Mouse (Mus musculus) kidney, embryonic 16.5 days (tissue): ENCODE data around the gene Tmem109. TPM values are rescaled to one million over a fixed set of nuclear protein-coding genes. Genes with fewer than 3 reads are reported as not detected.

Experiments used
- ATAC-seq: fragments of 200-750 bp; cut with Nextera tagmentation; 2 replicates; pipeline ENCODE4 v1.8.0; 2017; ENCODE audit warnings: moderate TSS enrichment; ENCODE audit not compliant: low FRiP score, low TSS enrichment
- H3K27ac ChIP-seq: fragments of 300-500 bp; sonication (generic); 2 replicates; pipeline ENCODE4 v1.5.1; 2014; ENCODE audit warnings: low read length
- H3K27me3 ChIP-seq: fragments of 300-500 bp; sonication (generic); 2 replicates; pipeline ENCODE4 v1.6.1; 2014; ENCODE audit warnings: low read length, control low read depth, mixed read lengths; ENCODE audit not compliant: insufficient read depth
- H3K36me3 ChIP-seq: fragments of 300-500 bp; sonication (generic); 2 replicates; pipeline ENCODE4 v1.6.1; 2014; ENCODE audit warnings: low read length, control low read depth, mixed read lengths; ENCODE audit not compliant: insufficient read depth
- H3K4me1 ChIP-seq: fragments of 300-500 bp; sonication (generic); 2 replicates; pipeline ENCODE4 v1.6.1; 2014; ENCODE audit warnings: low read length, control low read depth, mixed read lengths; ENCODE audit not compliant: insufficient read depth
- H3K4me2 ChIP-seq: fragments of 300-500 bp; sonication (generic); replicated peaks from 2 replicates; pipeline ENCODE4 v1.6.1; 2014; ENCODE audit warnings: low read depth, low read length
- H3K4me3 ChIP-seq: fragments of 300-500 bp; sonication (generic); 2 replicates; pipeline ENCODE4 v1.5.1; 2014; ENCODE audit warnings: mild to moderate bottlenecking, low read length
- H3K9ac ChIP-seq: fragments of 300-500 bp; sonication (generic); replicated peaks from 2 replicates; pipeline ENCODE4 v1.6.1; 2014; ENCODE audit warnings: low read length
- H3K9me3 ChIP-seq: fragments of 300-500 bp; sonication (generic); 2 replicates; pipeline ENCODE4 v1.6.1; 2016; ENCODE audit warnings: low read length, control low read depth
- WGBS: fragments of 180-500 bp; shearing (Covaris S2); extraction: QIAGEN DNeasy Blood & Tissue Kit; methylation state at CpG from one replicate; pipeline ENCODE4 v1.1.7; 2014; 5-methylcytosine and 5-hydroxymethylcytosine counted together
- polyA plus RNA-seq: library from polyadenylated mRNA; unstranded; fragments of >200 nt; fragmentation: Nextera tagmentation; extraction: Ambion mirVana; gene quantifications from 2 replicates; pipeline ENCODE4 v1.2.1, GENCODE M21; 2015

The Tmem109 gene
- polyA plus RNA-seq, 1 experiment from 2014 or later, result 118 TPM

GRCm38 (mm10) chr19:10914870-10915269 lies 33.1 kb upstream of the Tmem109 start:
- Histone ChIP-seq H3K4me1 (peaks cover 4% of the 10 kb centered on the region; the same call in 1 of the 2 replicates), H3K9ac (no peak overlapping the region), H3K4me2 (no peak overlapping the region), H3K27ac (no peak overlapping the region), H3K4me3 (no peak overlapping the region), H3K9me3 (no peaks in the 10 kb centered on the region), H3K27me3 (no peaks in the 10 kb centered on the region), H3K36me3 (no peaks in the 10 kb centered on the region)
- 81% methylated on average over 2 of the region's 2 CpGs for WGBS
- no peak for ATAC-seq

GRCm38 (mm10) chr19:10914291-10914690 lies 32.5 kb upstream of the Tmem109 start:
- no peak overlapping the region for H3K9ac ChIP-seq
- H3K4me2 ChIP-seq, result no peak overlapping the region
- H3K27ac ChIP-seq, result no peak overlapping the region
- H3K9me3 ChIP-seq, result no peaks in the 10 kb centered on the region
- H3K4me1 ChIP-seq, result peaks cover 4% of the 10 kb centered on the region; the same call in 1 of the 2 replicates
- ATAC-seq, result no peak
- no peak overlapping the region for H3K4me3 ChIP-seq
- no peaks in the 10 kb centered on the region for H3K36me3 ChIP-seq
- no peaks in the 10 kb centered on the region for H3K27me3 ChIP-seq
- WGBS, result 46% methylated on average over 7 of the region's 7 CpGs

GRCm38 (mm10) chr19:10909087-10909721 lies 27.4 kb upstream of the Tmem109 start:
- peak; percentile 11; the same call in 1 of the 2 replicates for ATAC-seq
- peaks cover 14% of the 10 kb centered on the region for H3K36me3 ChIP-seq
- H3K27me3 ChIP-seq, result no peaks in the 10 kb centered on the region
- H3K4me3 ChIP-seq, result no peak overlapping the region
- no peak overlapping the region for H3K9ac ChIP-seq
- H3K27ac ChIP-seq, result peak overlapping the region; percentile 80
- H3K4me2 ChIP-seq, result no peak overlapping the region
- WGBS, result 60% methylated on average over 6 of the region's 6 CpGs
- H3K9me3 ChIP-seq, result no peaks in the 10 kb centered on the region
- peaks cover 20% of the 10 kb centered on the region for H3K4me1 ChIP-seq

- no peak overlapping the region for H3K4me3 ChIP-seq
- H3K36me3 ChIP-seq, result peaks cover 22% of the 10 kb centered on the region
- no peaks in the 10 kb centered on the region for H3K27me3 ChIP-seq
- no peak overlapping the region for H3K27ac ChIP-seq
- peaks cover 20% of the 10 kb centered on the region for H3K4me1 ChIP-seq
- no peak overlapping the region for H3K4me2 ChIP-seq
- no peak overlapping the region for H3K9ac ChIP-seq
- H3K9me3 ChIP-seq, result no peaks in the 10 kb centered on the region
- 60% methylated on average over 3 of the region's 3 CpGs for WGBS
- no peak for ATAC-seq
These were observed 26.1 kb upstream of the Tmem109 start for GRCm38 (mm10) chr19:10907891-10908290.

GRCm38 (mm10) chr19:10905728-10906000 lies 23.9 kb upstream of the Tmem109 start:
- H3K4me2 ChIP-seq, result no peak overlapping the region
- WGBS, result 38% methylated on average over 5 of the region's 5 CpGs

GRCm38 (mm10) chr19:10904927-10905727 lies 23.3 kb upstream of the Tmem109 start:
- 30% methylated on average over 7 of the region's 7 CpGs for WGBS
- Histone ChIP-seq H3K9me3 (no peaks in the 10 kb centered on the region), H3K4me1 (peaks cover 20% of the 10 kb centered on the region), H3K27me3 (no peaks in the 10 kb centered on the region), H3K27ac (peak overlapping the region; percentile 91), H3K36me3 (peaks cover 49% of the 10 kb centered on the region), H3K9ac (0 out of 2 replicates have a peak overlapping the region, but pooled peaks have one; percentile 22), H3K4me2 (no peak overlapping the region), H3K4me3 (no peak overlapping the region)
- ATAC-seq, result peak; percentile 90

More at GRCm38 (mm10) chr19:10905728-10906000, 23.9 kb upstream of the Tmem109 start:
- no peaks in the 10 kb centered on the region for H3K9me3 ChIP-seq
- peak overlapping the region; percentile 91 for H3K27ac ChIP-seq
- H3K4me3 ChIP-seq, result no peak overlapping the region
- no peak for ATAC-seq
- peaks cover 44% of the 10 kb centered on the region for H3K36me3 ChIP-seq
- no peak overlapping the region for H3K9ac ChIP-seq
- no peaks in the 10 kb centered on the region for H3K27me3 ChIP-seq
- H3K4me1 ChIP-seq, result peaks cover 20% of the 10 kb centered on the region

- no peaks in the 10 kb centered on the region for H3K9me3 ChIP-seq
- no peak overlapping the region for H3K4me3 ChIP-seq
- 80% methylated on average over 5 of the region's 5 CpGs for WGBS
- no peak for ATAC-seq
- H3K9ac ChIP-seq, result 0 out of 2 replicates have a peak overlapping the region, but pooled peaks have one; percentile 22
- no peak overlapping the region for H3K4me2 ChIP-seq
- H3K36me3 ChIP-seq, result peaks cover 54% of the 10 kb centered on the region
- H3K4me1 ChIP-seq, result peaks cover 20% of the 10 kb centered on the region
- H3K27me3 ChIP-seq, result no peaks in the 10 kb centered on the region
- H3K27ac ChIP-seq, result peak overlapping the region; percentile 91
These were observed 22.7 kb upstream of the Tmem109 start for GRCm38 (mm10) chr19:10904512-10904911.

GRCm38 (mm10) chr19:10901046-10901445 lies 19.2 kb upstream of the Tmem109 start:
- Histone ChIP-seq H3K27me3 (no peaks in the 10 kb centered on the region), H3K4me2 (no peak overlapping the region), H3K4me3 (no peak overlapping the region), H3K4me1 (peaks cover 27% of the 10 kb centered on the region), H3K9me3 (no peaks in the 10 kb centered on the region), H3K27ac (no peak overlapping the region), H3K36me3 (peaks cover 66% of the 10 kb centered on the region), H3K9ac (no peak overlapping the region)
- ATAC-seq, result no peak
- WGBS, result 93% methylated on average over 5 of the region's 5 CpGs

- Histone ChIP-seq H3K4me3 (no peak overlapping the region), H3K27me3 (no peaks in the 10 kb centered on the region), H3K4me1 (peaks cover 24% of the 10 kb centered on the region), H3K9me3 (no peaks in the 10 kb centered on the region), H3K4me2 (no peak overlapping the region), H3K36me3 (peaks cover 66% of the 10 kb centered on the region), H3K9ac (no peak overlapping the region), H3K27ac (no peak overlapping the region)
- 77% methylated on average over 6 of the region's 6 CpGs for WGBS
- no peak for ATAC-seq
These were observed 18.5 kb upstream of the Tmem109 start for GRCm38 (mm10) chr19:10900315-10900714.

- no peak overlapping the region for H3K4me3 ChIP-seq
- H3K27me3 ChIP-seq, result no peaks in the 10 kb centered on the region
- no peak for ATAC-seq
- no peaks in the 10 kb centered on the region for H3K9me3 ChIP-seq
- no peak overlapping the region for H3K9ac ChIP-seq
- H3K36me3 ChIP-seq, result peaks cover 47% of the 10 kb centered on the region
- peaks cover 14% of the 10 kb centered on the region for H3K4me1 ChIP-seq
- no peak overlapping the region for H3K27ac ChIP-seq
- 76% methylated on average over 8 of the region's 8 CpGs for WGBS
- no peak overlapping the region for H3K4me2 ChIP-seq
These were observed 15.7 kb upstream of the Tmem109 start for GRCm38 (mm10) chr19:10897491-10897890.
